Mouse (Mus musculus): ENCODE results near the gene Ruvbl2.

GRCm38 (mm10) chr7:45481374-45481927, 43.6 kb upstream of the Ruvbl2 start, which contains the start of gene Tulp2:
- no peak for TF ChIP-seq MAX (IDR thresholded peaks at IDR 0.05)
- TF ChIP-seq CTCF (IDR thresholded peaks at IDR 0.05; ENCODE audit: control insufficient read depth, insufficient read depth, insufficient read length), result no peak
- no peak for TF ChIP-seq USF1 (IDR thresholded peaks at IDR 0.05; ENCODE audit: low read depth)
- no peak for TF ChIP-seq MYOG (IDR thresholded peaks at IDR 0.05; ENCODE audit: control insufficient read depth, extremely low read depth, insufficient read length)
- no peak for TF ChIP-seq CEBPB (IDR thresholded peaks at IDR 0.05; ENCODE audit: low read depth)
- TF ChIP-seq MYOD1 (IDR thresholded peaks at IDR 0.05; ENCODE audit: control insufficient read depth, insufficient read length, low read depth), result no peak

All from C2C12 (cell line).